Mouse (Mus musculus): ENCODE measurements around the gene Slc45a3. TPM values are rescaled to one million over a fixed set of nuclear protein-coding genes. Genes with fewer than 3 reads are reported as not detected.

Gene Slc45a3
- polyA plus RNA-seq, 1 experiment: 0.75 TPM

- Histone ChIP-seq H3K27me3 (ENCODE audit: control insufficient read depth, insufficient read depth, insufficient read length) (no peaks in the 10 kb centered on the region), H3ac (ENCODE audit: control insufficient read depth, insufficient read length, low read depth) (no peak overlapping the region), H3K4me3 (ENCODE audit: insufficient read depth, poor library complexity, severe bottlenecking) (no peak overlapping the region), H3K36me3 (ENCODE audit: control insufficient read depth, insufficient read depth) (peaks cover 1% of the 10 kb centered on the region), H3K79me3 (ENCODE audit: low read depth) (no peaks in the 10 kb centered on the region), H3K79me2 (ENCODE audit: control insufficient read depth, insufficient read depth) (no peaks in the 10 kb centered on the region)
- TF ChIP-seq CTCF (IDR thresholded peaks at IDR 0.05; ENCODE audit: control insufficient read depth, insufficient read depth, insufficient read length) (no peak), USF1 (IDR thresholded peaks at IDR 0.05; ENCODE audit: low read depth) (no peak), FOSL1 (IDR thresholded peaks at IDR 0.05; ENCODE audit: insufficient read depth, low read length, poor library complexity, severe bottlenecking) (no peak), MAX (IDR thresholded peaks at IDR 0.05) (no peak), MYOG (IDR thresholded peaks at IDR 0.05; ENCODE audit: control insufficient read depth, extremely low read depth, insufficient read length) (no peak), MYOD1 (IDR thresholded peaks at IDR 0.05; ENCODE audit: control insufficient read depth, insufficient read length, low read depth) (no peak), CEBPB (IDR thresholded peaks at IDR 0.05; ENCODE audit: low read depth) (no peak)
These were observed 16.9 kb upstream of the Slc45a3 start for GRCm38 (mm10) chr1:131945674-131946440.

GRCm38 (mm10) chr1:131946462-131947215 lies 16.1 kb upstream of the Slc45a3 start:
- no peak overlapping the region for H3ac ChIP-seq (ENCODE audit: control insufficient read depth, insufficient read length, low read depth)
- H3K36me3 ChIP-seq (ENCODE audit: control insufficient read depth, insufficient read depth): no peaks in the 10 kb centered on the region
- H3K27me3 ChIP-seq (ENCODE audit: control insufficient read depth, insufficient read depth, insufficient read length): no peaks in the 10 kb centered on the region
- no peak overlapping the region for H3K4me3 ChIP-seq (ENCODE audit: insufficient read depth, poor library complexity, severe bottlenecking)
- no peaks in the 10 kb centered on the region for H3K79me3 ChIP-seq (ENCODE audit: low read depth)
- H3K79me2 ChIP-seq (ENCODE audit: control insufficient read depth, insufficient read depth): no peaks in the 10 kb centered on the region
- no peak for TF ChIP-seq CTCF (IDR thresholded peaks at IDR 0.05; ENCODE audit: control insufficient read depth, insufficient read depth, insufficient read length)

GRCm38 (mm10) chr1:131947997-131948525 lies 14.7 kb upstream of the Slc45a3 start:
- Histone ChIP-seq H3K79me3 (ENCODE audit: low read depth) (no peaks in the 10 kb centered on the region), H3K79me2 (ENCODE audit: control insufficient read depth, insufficient read depth) (no peaks in the 10 kb centered on the region), H3K36me3 (ENCODE audit: control insufficient read depth, insufficient read depth) (no peaks in the 10 kb centered on the region), H3K4me3 (ENCODE audit: insufficient read depth, poor library complexity, severe bottlenecking) (no peak overlapping the region), H3K27me3 (ENCODE audit: control insufficient read depth, insufficient read depth, insufficient read length) (no peaks in the 10 kb centered on the region), H3ac (ENCODE audit: control insufficient read depth, insufficient read length, low read depth) (no peak overlapping the region)
- no peak for TF ChIP-seq FOSL1 (IDR thresholded peaks at IDR 0.05; ENCODE audit: insufficient read depth, low read length, poor library complexity, severe bottlenecking)
- no peak for TF ChIP-seq USF1 (IDR thresholded peaks at IDR 0.05; ENCODE audit: low read depth)
- TF ChIP-seq CTCF (IDR thresholded peaks at IDR 0.05; ENCODE audit: control insufficient read depth, insufficient read depth, insufficient read length): no peak
- no peak for TF ChIP-seq MYOD1 (IDR thresholded peaks at IDR 0.05; ENCODE audit: control insufficient read depth, insufficient read length, low read depth)
- TF ChIP-seq MAX (IDR thresholded peaks at IDR 0.05): no peak
- no peak for TF ChIP-seq MYOG (IDR thresholded peaks at IDR 0.05; ENCODE audit: control insufficient read depth, extremely low read depth, insufficient read length)
- TF ChIP-seq CEBPB (IDR thresholded peaks at IDR 0.05; ENCODE audit: low read depth): no peak

- H3K27me3 ChIP-seq (ENCODE audit: control insufficient read depth, insufficient read depth, insufficient read length): peaks cover 30% of the 10 kb centered on the region
- no peaks in the 10 kb centered on the region for H3K36me3 ChIP-seq (ENCODE audit: control insufficient read depth, insufficient read depth)
- no peak for TF ChIP-seq MAX (IDR thresholded peaks at IDR 0.05)
- TF ChIP-seq MYOG (IDR thresholded peaks at IDR 0.05; ENCODE audit: control insufficient read depth, extremely low read depth, insufficient read length): no peak
- TF ChIP-seq CTCF (IDR thresholded peaks at IDR 0.05; ENCODE audit: control insufficient read depth, insufficient read depth, insufficient read length): no peak
- no peak for TF ChIP-seq MYOD1 (IDR thresholded peaks at IDR 0.05; ENCODE audit: control insufficient read depth, insufficient read length, low read depth)
- no peak for TF ChIP-seq USF1 (IDR thresholded peaks at IDR 0.05; ENCODE audit: low read depth)
- TF ChIP-seq FOSL1 (IDR thresholded peaks at IDR 0.05; ENCODE audit: insufficient read depth, low read length, poor library complexity, severe bottlenecking): no peak
- TF ChIP-seq CEBPB (IDR thresholded peaks at IDR 0.05; ENCODE audit: low read depth): no peak
- no peak overlapping the region for H3ac ChIP-seq (ENCODE audit: control insufficient read depth, insufficient read length, low read depth)
- H3K79me2 ChIP-seq (ENCODE audit: control insufficient read depth, insufficient read depth): no peaks in the 10 kb centered on the region
- H3K4me3 ChIP-seq (ENCODE audit: insufficient read depth, poor library complexity, severe bottlenecking): no peak overlapping the region
- no peaks in the 10 kb centered on the region for H3K79me3 ChIP-seq (ENCODE audit: low read depth)
These were observed 8.4 kb upstream of the Slc45a3 start for GRCm38 (mm10) chr1:131954242-131954865.

GRCm38 (mm10) chr1:131955131-131955757 lies 7.5 kb upstream of the Slc45a3 start:
- H3K27me3 ChIP-seq (ENCODE audit: control insufficient read depth, insufficient read depth, insufficient read length): peaks cover 32% of the 10 kb centered on the region
- no peaks in the 10 kb centered on the region for H3K36me3 ChIP-seq (ENCODE audit: control insufficient read depth, insufficient read depth)
- no peaks in the 10 kb centered on the region for H3K79me3 ChIP-seq (ENCODE audit: low read depth)
- TF ChIP-seq CEBPB (IDR thresholded peaks at IDR 0.05; ENCODE audit: low read depth) (no peak), MYOG (IDR thresholded peaks at IDR 0.05; ENCODE audit: control insufficient read depth, extremely low read depth, insufficient read length) (no peak), CTCF (IDR thresholded peaks at IDR 0.05; ENCODE audit: control insufficient read depth, insufficient read depth, insufficient read length) (no peak), FOSL1 (IDR thresholded peaks at IDR 0.05; ENCODE audit: insufficient read depth, low read length, poor library complexity, severe bottlenecking) (no peak), USF1 (IDR thresholded peaks at IDR 0.05; ENCODE audit: low read depth) (no peak), MYOD1 (IDR thresholded peaks at IDR 0.05; ENCODE audit: control insufficient read depth, insufficient read length, low read depth) (no peak), MAX (IDR thresholded peaks at IDR 0.05) (no peak)
- no peak overlapping the region for H3K4me3 ChIP-seq (ENCODE audit: insufficient read depth, poor library complexity, severe bottlenecking)
- no peak overlapping the region for H3ac ChIP-seq (ENCODE audit: control insufficient read depth, insufficient read length, low read depth)
- no peaks in the 10 kb centered on the region for H3K79me2 ChIP-seq (ENCODE audit: control insufficient read depth, insufficient read depth)
